19 mouse cellular contexts compared by ENCODE assay signal in the genomic region with DNA sequence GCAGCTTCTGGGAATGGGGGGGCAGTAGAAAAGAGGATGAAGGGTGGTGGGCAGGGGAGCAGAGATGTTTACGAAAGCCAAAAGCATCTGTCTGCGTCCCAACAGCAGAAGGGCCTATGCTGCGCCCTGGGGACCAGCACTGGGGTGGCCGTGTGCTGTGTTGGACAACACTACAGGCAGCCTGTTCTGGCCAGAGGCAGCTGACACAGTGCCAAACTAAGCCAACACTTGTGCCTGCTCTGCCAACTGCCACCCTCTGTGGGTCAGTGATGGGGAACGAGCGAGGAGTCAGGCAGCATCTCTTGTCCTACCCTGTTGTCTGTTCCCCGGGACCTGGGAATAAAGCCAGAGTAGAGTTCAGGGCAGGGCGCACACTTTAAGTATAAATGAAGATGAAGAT.
DNase-seq lines count a peak whose midpoint lies in the region; ATAC-seq and TF ChIP-seq lines count a peak whose summit lies in the region.
"Had no signal": no experiment of that assay in that cellular context is flagged by ENCODE, and none has a peak within 500 bp of the region (broad histone marks: within the 10 kb centered on the region; RNA-seq: fewer than 3 reads in every experiment).

No protein-coding gene starts in this region.

- H3K9me3 ChIP-seq in hindbrain, embryonic 13.5 days = no peaks in the 10 kb centered on the region
- no peaks in the 10 kb centered on the region for H3K9me3 ChIP-seq in hindbrain, embryonic 14.5 days (ENCODE audit: control insufficient read depth, low read length)
- H3K9me3 ChIP-seq: embryonic facial prominence, embryonic 12.5 days; forebrain, embryonic 12.5 days; heart, embryonic 12.5 days had no signal

- H3K4me2 ChIP-seq in hindbrain, embryonic 13.5 days = no peak overlapping the region
- no peak overlapping the region for H3K4me2 ChIP-seq in hindbrain, embryonic 14.5 days (replicated peaks)
- H3K4me2 ChIP-seq: embryonic facial prominence, embryonic 12.5 days; forebrain, embryonic 12.5 days; heart, embryonic 12.5 days had no signal

- TF ChIP-seq CTCF in left cerebral cortex, adult 2 months (IDR thresholded peaks at IDR 0.05) = no peak

- 82% methylated on average over 8 of the region's 8 CpGs for WGBS in hindbrain, embryonic 13.5 days
- 79% methylated on average over 8 of the region's 8 CpGs for WGBS in hindbrain, embryonic 14.5 days

- intact Hi-C loops in left cerebral cortex, postnatal 4 days (cut with DNase I) = loop anchor here (2.0 to 10.0 kb wide), 4 partner anchors 112 to 480 kb away; no protein-coding TSS in a partner anchor
- intact Hi-C loops in left cerebral cortex, adult 2 months (cut with DNase I) = loop anchor here (5.0 kb wide), 2 partner anchors 110 to 480 kb away; no protein-coding TSS in a partner anchor

- H3K4me3 ChIP-seq in hindbrain, embryonic 13.5 days = no peak overlapping the region
- H3K4me3 ChIP-seq in hindbrain, embryonic 14.5 days (replicated peaks; ENCODE audit: low read length) = no peak overlapping the region
- no peak overlapping the region for H3K4me3 ChIP-seq in left cerebral cortex, adult 2 months
- H3K4me3 ChIP-seq: embryonic facial prominence, embryonic 12.5 days; erythroblast, embryonic 14.5 days; forebrain, embryonic 12.5 days; heart, embryonic 12.5 days had no signal

- DNase-seq in cerebellum, adult 11-12 months = peak; percentile 23
- no peak for DNase-seq in cerebellum, adult 9-11 months
- DNase-seq in hindbrain, embryonic 14.5 days (ENCODE audit: low spot score) = no peak
- DNase-seq in left cerebral cortex, postnatal 4 days = peak; percentile 79
- DNase-seq in left cerebral cortex, adult 2 months (ENCODE audit: extremely low spot score in 1 of 2, low spot score in 2 of 2) = no peak
- DNase-seq in Muller cell, postnatal 12 days (ENCODE audit: inconsistent ontology term) = peak; percentile 36
- DNase-seq: adrenal gland, postnatal 25 days; heart, adult 18-20 months; heart, postnatal 10 days; kidney, postnatal 25 days; lung, postnatal 4 days; thymus, postnatal 25 days had no signal

- peak; percentile 47; the same call in 1 of the 2 replicates for ATAC-seq in hindbrain, embryonic 13.5 days (ENCODE audit: low FRiP score)
- ATAC-seq in hindbrain, embryonic 14.5 days (ENCODE audit: low FRiP score) = no peak; the same call in 1 of the 2 replicates
- no peak for ATAC-seq in erythroblast, adult 5-6 weeks (replicated peaks; ENCODE audit: low FRiP score, poor library complexity, severe bottlenecking)
- ATAC-seq: intestine, postnatal 0 days had no signal

- H3K36me3 ChIP-seq in hindbrain, embryonic 13.5 days = no peaks in the 10 kb centered on the region
- H3K36me3 ChIP-seq in hindbrain, embryonic 14.5 days (replicated peaks; ENCODE audit: control insufficient read depth, insufficient read depth) = no peaks in the 10 kb centered on the region
- H3K36me3 ChIP-seq: embryonic facial prominence, embryonic 12.5 days; forebrain, embryonic 12.5 days; heart, embryonic 12.5 days had no signal

- H3K4me1 ChIP-seq in hindbrain, embryonic 13.5 days (replicated peaks) = 0 out of 2 replicates have a peak, but pooled peaks cover 5% of the 10 kb centered on the region
- H3K4me1 ChIP-seq in hindbrain, embryonic 14.5 days (replicated peaks; ENCODE audit: control insufficient read depth, insufficient read depth, low read length) = 0 out of 2 replicates have a peak, but pooled peaks cover 2% of the 10 kb centered on the region
- H3K4me1 ChIP-seq: embryonic facial prominence, embryonic 12.5 days; forebrain, embryonic 12.5 days; heart, embryonic 12.5 days had no signal

- no peak overlapping the region for H3K27ac ChIP-seq in hindbrain, embryonic 13.5 days
- no peak overlapping the region for H3K27ac ChIP-seq in hindbrain, embryonic 14.5 days
- no peak overlapping the region for H3K27ac ChIP-seq in left cerebral cortex, adult 2 months
- H3K27ac ChIP-seq: embryonic facial prominence, embryonic 12.5 days; forebrain, embryonic 12.5 days had no signal

- peaks cover 47% of the 10 kb centered on the region for H3K27me3 ChIP-seq in hindbrain, embryonic 13.5 days
- no peaks in the 10 kb centered on the region for H3K27me3 ChIP-seq in hindbrain, embryonic 14.5 days (ENCODE audit: control insufficient read depth, insufficient read depth, low read length)
- H3K27me3 ChIP-seq: forebrain, embryonic 12.5 days had no signal

- H3K9ac ChIP-seq in hindbrain, embryonic 13.5 days = no peak overlapping the region
- H3K9ac ChIP-seq in hindbrain, embryonic 14.5 days = no peak overlapping the region
- H3K9ac ChIP-seq: embryonic facial prominence, embryonic 12.5 days; forebrain, embryonic 12.5 days; heart, embryonic 12.5 days had no signal

Comparison
In these comparisons a context has a peak if more than half of its experiments do, and no peak if none do; other contexts are left out.
1. DNase-seq: peak in cerebellum, adult 11-12 months (single experiment), left cerebral cortex, postnatal 4 days (single experiment) and Muller cell, postnatal 12 days (single experiment); none in cerebellum, adult 9-11 months (single experiment), hindbrain, embryonic 14.5 days (single experiment) and left cerebral cortex, adult 2 months (0 of 2).